Mouse (Mus musculus) G1E (cell line): ENCODE measurements at regions not wholly inside any gene's neighbourhood (a gene's known extent, or its start where the extent isn't known, plus 50 kb on each side); places are given as distances from the start of the nearest gene placed in this dataset.

Experiments used
- CTCF ChIP-seq: IDR thresholded peaks from 2 replicates; pipeline ENCODE4 v1.5.1; 2012; ENCODE audit warnings: low read depth, low read length, inconsistent platforms, mixed read lengths
- GATA1 ChIP-seq: IDR thresholded peaks from 2 replicates; pipeline ENCODE4 v1.6.1; 2012; ENCODE audit warnings: borderline replicate concordance, low read length, inconsistent platforms, mixed read lengths
- TAL1 ChIP-seq: conservative IDR thresholded peaks from 2 replicates; pipeline ENCODE4 v1.6.1; 2012; ENCODE audit warnings: low read depth, low read length, inconsistent platforms, mixed read lengths

- TF ChIP-seq CTCF: no peak
- TF ChIP-seq GATA1: no peak
- no peak for TF ChIP-seq TAL1
Observed at GRCm38 (mm10) chr16:30683986-30684385, 84.5 kb downstream of the Fam43a start.
